Mouse (Mus musculus): ENCODE data around the gene Trpv5. TPM values are rescaled to one million over a fixed set of nuclear protein-coding genes. Genes with fewer than 3 reads are reported as not detected.

Gene Trpv5
- polyA plus RNA-seq, 1 experiment from 2014 or later: not detected

GRCm38 (mm10) chr6:41606214-41606613, 74.4 kb downstream of the Trpv5 start:
- Histone ChIP-seq H3K36me3 (ENCODE audit: control insufficient read depth, insufficient read depth, low read length) (no peaks in the 10 kb centered on the region), H3K9me3 (ENCODE audit: control insufficient read depth, low read length) (no peaks in the 10 kb centered on the region), H3K9ac (ENCODE audit: low read length) (no peak overlapping the region), H3K27ac (replicated peaks) (no peak overlapping the region), H3K4me2 (replicated peaks; ENCODE audit: low read depth) (peak overlapping the region; percentile 93), H3K27me3 (ENCODE audit: control insufficient read depth, insufficient read depth, low read length) (no peaks in the 10 kb centered on the region), H3K4me1 (replicated peaks; ENCODE audit: control insufficient read depth, insufficient read depth) (no peaks in the 10 kb centered on the region), H3K4me3 (ENCODE audit: low read depth, low read length) (peak overlapping the region; percentile 67)
- TF ChIP-seq EP300 (optimal IDR thresholded peaks at IDR 0.05) (no peak), CTCF (IDR thresholded peaks at IDR 0.05; ENCODE audit: low read depth) (peak; percentile 21; the same call in 1 of the 2 replicates)
- peak; percentile 41; the same call in 1 of the 2 replicates for ATAC-seq (ENCODE audit: low FRiP score, low TSS enrichment)
- peak; percentile 55 for DNase-seq (ENCODE audit: low spot score)
- 16% methylated on average over 4 of the region's 4 CpGs for WGBS

- Histone ChIP-seq H3K4me2 (replicated peaks; ENCODE audit: low read depth) (peak overlapping the region; percentile 93), H3K27ac (replicated peaks) (peak overlapping the region; percentile 85)
- 3% methylated on average over 7 of the region's 7 CpGs for WGBS
Measured at GRCm38 (mm10) chr6:41605794-41606104, 74.8 kb downstream of the Trpv5 start.

GRCm38 (mm10) chr6:41605061-41605793, 75.3 kb downstream of the Trpv5 start, which contains the start of gene Ephb6:
Gene Ephb6 (plus strand): TSS chr6:41605482.
- no peaks in the 10 kb centered on the region for H3K27me3 ChIP-seq (ENCODE audit: control insufficient read depth, insufficient read depth, low read length)
- no peaks in the 10 kb centered on the region for H3K36me3 ChIP-seq (ENCODE audit: control insufficient read depth, insufficient read depth, low read length)
- no peaks in the 10 kb centered on the region for H3K4me1 ChIP-seq (replicated peaks; ENCODE audit: control insufficient read depth, insufficient read depth)
- peak; percentile 83 for DNase-seq (ENCODE audit: low spot score)
- H3K4me2 ChIP-seq (replicated peaks; ENCODE audit: low read depth): peak within 1 kb of the TSS; percentile 93
- H3K9me3 ChIP-seq (ENCODE audit: control insufficient read depth, low read length): no peaks in the 10 kb centered on the region
- TF ChIP-seq EP300 (optimal IDR thresholded peaks at IDR 0.05) (no peak), CTCF (IDR thresholded peaks at IDR 0.05; ENCODE audit: low read depth) (peak; percentile 28)
- peak within 1 kb of the TSS; percentile 85 for H3K27ac ChIP-seq (replicated peaks)
- WGBS: under 1% methylated on average over 63 of the region's 68 CpGs
- H3K4me3 ChIP-seq (ENCODE audit: low read depth, low read length): peak within 1 kb of the TSS; percentile 67
- peak within 1 kb of the TSS; percentile 69 for H3K9ac ChIP-seq (ENCODE audit: low read length)
- peak; percentile 97 for ATAC-seq (ENCODE audit: low FRiP score, low TSS enrichment)

More at GRCm38 (mm10) chr6:41605794-41606104, 74.8 kb downstream of the Trpv5 start:
- Histone ChIP-seq H3K4me1 (replicated peaks; ENCODE audit: control insufficient read depth, insufficient read depth) (no peaks in the 10 kb centered on the region), H3K9me3 (ENCODE audit: control insufficient read depth, low read length) (no peaks in the 10 kb centered on the region), H3K4me3 (ENCODE audit: low read depth, low read length) (peak overlapping the region; percentile 67), H3K9ac (ENCODE audit: low read length) (peak overlapping the region; percentile 69), H3K27me3 (ENCODE audit: control insufficient read depth, insufficient read depth, low read length) (no peaks in the 10 kb centered on the region), H3K36me3 (ENCODE audit: control insufficient read depth, insufficient read depth, low read length) (no peaks in the 10 kb centered on the region)
- peak; percentile 14; the same call in 1 of the 2 replicates for ATAC-seq (ENCODE audit: low FRiP score, low TSS enrichment)
- TF ChIP-seq EP300 (optimal IDR thresholded peaks at IDR 0.05): no peak
- no peak for TF ChIP-seq CTCF (IDR thresholded peaks at IDR 0.05; ENCODE audit: low read depth)
- no peak for DNase-seq (ENCODE audit: low spot score)

DNA sequence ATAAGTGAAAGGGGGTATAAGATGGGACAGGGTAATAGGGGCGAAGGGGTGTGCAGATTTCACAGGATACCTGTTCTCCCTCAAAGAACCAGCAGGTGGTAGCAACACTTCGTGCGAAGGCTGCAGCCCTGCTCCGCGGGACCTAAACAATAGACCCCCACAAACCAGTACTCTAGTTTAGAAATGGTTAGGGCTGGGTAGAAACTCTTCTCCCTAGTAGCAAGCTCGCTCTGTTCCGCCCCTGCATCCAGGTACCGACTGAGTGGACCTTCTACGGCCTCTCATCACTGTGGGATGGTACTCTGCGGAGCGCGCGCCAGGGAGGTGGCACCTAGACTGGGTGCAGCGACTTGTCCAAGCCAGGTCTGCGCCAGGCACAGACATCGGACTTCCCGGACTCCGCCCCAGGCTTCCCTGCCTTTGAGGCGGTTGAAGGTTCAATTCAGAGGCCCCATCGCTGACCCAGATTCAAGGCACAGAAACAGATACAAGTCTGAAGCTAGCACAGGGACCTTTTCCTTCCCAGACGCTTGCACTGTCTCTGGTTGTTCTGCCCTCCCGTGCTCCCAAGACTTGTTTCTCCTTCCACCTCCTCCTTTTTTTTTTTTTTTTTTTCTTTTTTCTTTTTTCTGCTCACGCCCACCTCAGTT, 76.0 kb downstream of the Trpv5 start:
- Histone ChIP-seq H3K4me3 (ENCODE audit: low read depth, low read length) (peak overlapping the region; percentile 67), H3K4me1 (replicated peaks; ENCODE audit: control insufficient read depth, insufficient read depth) (no peaks in the 10 kb centered on the region), H3K27me3 (ENCODE audit: control insufficient read depth, insufficient read depth, low read length) (no peaks in the 10 kb centered on the region), H3K9ac (ENCODE audit: low read length) (peak overlapping the region; percentile 69), H3K36me3 (ENCODE audit: control insufficient read depth, insufficient read depth, low read length) (no peaks in the 10 kb centered on the region), H3K27ac (replicated peaks) (peak overlapping the region; percentile 85), H3K9me3 (ENCODE audit: control insufficient read depth, low read length) (no peaks in the 10 kb centered on the region), H3K4me2 (replicated peaks; ENCODE audit: low read depth) (peak overlapping the region; percentile 93)
- peak; percentile 71 for ATAC-seq (ENCODE audit: low FRiP score, low TSS enrichment)
- TF ChIP-seq EP300 (optimal IDR thresholded peaks at IDR 0.05): no peak
- TF ChIP-seq CTCF (IDR thresholded peaks at IDR 0.05; ENCODE audit: low read depth): peak; percentile 80
- 2% methylated on average over 22 of the region's 23 CpGs for WGBS
- DNase-seq (ENCODE audit: low spot score): peak; percentile 65

Other genes starting within 250 kb of the Trpv5 start
- gene Gm10334, start 234.6 kb downstream of the Trpv5 start, polyA plus RNA-seq (2015; fragmentation: Nextera tagmentation; extraction: Ambion mirVana): 3.4 and 4.2 TPM in 2 replicates
- 5.4 and 8.1 TPM in 2 replicates for gene Prss1, start 221.8 kb downstream of the Trpv5 start, polyA plus RNA-seq (2015; fragmentation: Nextera tagmentation; extraction: Ambion mirVana)
- 5.1 and 7.0 TPM in 2 replicates for gene Prss2, start 159.0 kb downstream of the Trpv5 start, polyA plus RNA-seq (2015; fragmentation: Nextera tagmentation; extraction: Ambion mirVana)
- 23.5 and 24.3 TPM in 2 replicates for gene Ephb6, start 75.3 kb downstream of the Trpv5 start, polyA plus RNA-seq (2015; fragmentation: Nextera tagmentation; extraction: Ambion mirVana)
- 7.1 and 8.4 TPM in 2 replicates for gene Trpv6, start 44.4 kb downstream of the Trpv5 start, polyA plus RNA-seq (2015; fragmentation: Nextera tagmentation; extraction: Ambion mirVana)
- not detected in 2 replicates for gene Llcfc1, start 3.7 kb upstream of the Trpv5 start, polyA plus RNA-seq (2015; fragmentation: Nextera tagmentation; extraction: Ambion mirVana)
- gene Kel, start 23.6 kb upstream of the Trpv5 start, polyA plus RNA-seq (2015; fragmentation: Nextera tagmentation; extraction: Ambion mirVana): 0.29 and 0.45 TPM in 2 replicates
- gene Olfr459, start 94.4 kb upstream of the Trpv5 start, polyA plus RNA-seq (2015; fragmentation: Nextera tagmentation; extraction: Ambion mirVana): not detected in 2 replicates
- not detected in 2 replicates for gene Pip, start 166.8 kb upstream of the Trpv5 start, polyA plus RNA-seq (2015; fragmentation: Nextera tagmentation; extraction: Ambion mirVana)
- not detected in 2 replicates for gene Sval2, start 172.2 kb upstream of the Trpv5 start, polyA plus RNA-seq (2015; fragmentation: Nextera tagmentation; extraction: Ambion mirVana)